Mouse (Mus musculus) brain, embryonic 14.5 days (tissue): ENCODE data around the gene Macf1.

Source experiments
- CTCF ChIP-seq: fragments of 200-500 bp; IDR thresholded peaks from 2 replicates; pipeline ENCODE4 v1.5.1; 2012; ENCODE audit warnings: inconsistent platforms, mild to moderate bottlenecking, moderate library complexity, borderline replicate concordance; ENCODE audit not compliant: insufficient read depth, insufficient read length; ENCODE audit errors: extremely low read depth
- POLR2A ChIP-seq: fragments of 200-500 bp; IDR thresholded peaks from 2 replicates; pipeline ENCODE4 v1.6.1; 2012; ENCODE audit warnings: mild to moderate bottlenecking, inconsistent platforms, borderline replicate concordance; ENCODE audit not compliant: poor library complexity, insufficient read depth, insufficient read length, severe bottlenecking; ENCODE audit errors: extremely low read depth

DNA sequence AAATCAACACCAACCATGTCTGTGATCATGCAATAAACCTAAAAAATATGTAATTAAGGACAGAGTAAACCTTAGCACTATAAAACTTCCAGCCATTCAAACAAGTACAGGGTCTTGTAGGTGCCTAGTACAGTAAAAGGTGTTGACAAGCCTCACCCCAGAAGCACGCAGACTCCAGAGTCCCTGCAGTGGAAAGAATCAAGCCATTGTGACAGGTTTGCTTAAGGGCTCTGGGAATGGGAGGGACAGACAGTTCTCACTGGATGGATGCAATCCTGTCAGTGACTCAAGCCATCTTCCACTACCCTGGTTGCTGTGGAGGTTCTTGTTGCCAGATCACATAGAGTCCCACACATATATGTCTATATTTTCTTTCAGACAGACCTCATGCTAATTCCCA lies 78.9 kb downstream of the Macf1 start:
- TF ChIP-seq CTCF = no peak
- no peak for TF ChIP-seq POLR2A
